Mouse (Mus musculus) heart, embryonic 13.5 days (tissue): ENCODE data around the gene Aox3. TPM values are rescaled to one million over a fixed set of nuclear protein-coding genes. Genes with fewer than 3 reads are reported as not detected.

Experiments used
- ATAC-seq: fragments of 200-750 bp; cut with Nextera tagmentation; 2 replicates; pipeline ENCODE4 v1.8.0; 2017; ENCODE audit warnings: moderate TSS enrichment; ENCODE audit not compliant: insufficient number of reproducible peaks, low FRiP score, low TSS enrichment; ENCODE audit errors: extremely low read depth
- H3K27ac ChIP-seq: fragments of 300-500 bp; sonication (generic); replicated peaks from 2 replicates; pipeline ENCODE4 v1.5.1; 2015; ENCODE audit warnings: moderate library complexity, mild to moderate bottlenecking, inconsistent platforms
- H3K27me3 ChIP-seq: fragments of 300-500 bp; sonication (generic); replicated peaks from 2 replicates; pipeline ENCODE4 v1.6.1; 2015; ENCODE audit warnings: mild to moderate bottlenecking, inconsistent platforms
- H3K36me3 ChIP-seq: fragments of 300-500 bp; sonication (generic); 2 replicates; pipeline ENCODE4 v1.6.1; 2015; ENCODE audit warnings: mild to moderate bottlenecking, inconsistent platforms
- H3K4me1 ChIP-seq: fragments of 300-500 bp; sonication (generic); 2 replicates; pipeline ENCODE4 v1.6.1; 2015; ENCODE audit warnings: inconsistent platforms
- H3K4me2 ChIP-seq: fragments of 300-500 bp; sonication (generic); 2 replicates; pipeline ENCODE4 v1.6.1; 2015; ENCODE audit warnings: inconsistent platforms, mild to moderate bottlenecking, moderate library complexity
- H3K4me3 ChIP-seq: fragments of 300-500 bp; sonication (generic); 2 replicates; pipeline ENCODE4 v1.5.1; 2015; ENCODE audit warnings: moderate library complexity, mild to moderate bottlenecking, inconsistent platforms
- H3K9ac ChIP-seq: fragments of 300-500 bp; sonication (generic); 2 replicates; pipeline ENCODE4 v1.6.1; 2015; ENCODE audit warnings: inconsistent platforms, mild to moderate bottlenecking, moderate library complexity
- H3K9me3 ChIP-seq: fragments of 300-500 bp; sonication (generic); 2 replicates; pipeline ENCODE4 v1.6.1; 2016; ENCODE audit warnings: inconsistent platforms
- WGBS: fragments of 180-500 bp; shearing (Covaris S2); methylation state at CpG from one replicate; pipeline ENCODE4 v1.1.7; 2015; ENCODE audit warnings: mixed read lengths; 5-methylcytosine and 5-hydroxymethylcytosine counted together
- polyA plus RNA-seq: library from polyadenylated mRNA; unstranded; fragments of >200 nt; fragmentation: Nextera tagmentation; extraction: Ambion mirVana; gene quantifications from 2 replicates; pipeline ENCODE4 v1.2.1, GENCODE M21; 2015

Gene Aox3
- polyA plus RNA-seq, 1 experiment from 2014 or later: 0.15 TPM

- 0 out of 2 replicates have a peak overlapping the region, but pooled peaks have one; percentile 3 for H3K9ac ChIP-seq
- H3K9me3 ChIP-seq: 0 out of 2 replicates have a peak, but pooled peaks cover 3% of the 10 kb centered on the region
- H3K27ac ChIP-seq: no peak overlapping the region
- 52% methylated on average over 10 of the region's 10 CpGs for WGBS
- ATAC-seq: no peak
- no peaks in the 10 kb centered on the region for H3K4me1 ChIP-seq
- H3K4me2 ChIP-seq: no peak overlapping the region
- no peaks in the 10 kb centered on the region for H3K36me3 ChIP-seq
- no peak overlapping the region for H3K4me3 ChIP-seq
- no peaks in the 10 kb centered on the region; the same call in 1 of the 2 replicates for H3K27me3 ChIP-seq
These were observed 31.6 kb downstream of the Aox3 start for GRCm38 (mm10) chr1:58144384-58145069.

GRCm38 (mm10) chr1:58146026-58146425 lies 33.1 kb downstream of the Aox3 start:
- Histone ChIP-seq H3K36me3 (no peaks in the 10 kb centered on the region), H3K9ac (no peak overlapping the region), H3K27ac (no peak overlapping the region), H3K4me2 (no peak overlapping the region), H3K27me3 (no peaks in the 10 kb centered on the region; the same call in 1 of the 2 replicates), H3K4me3 (no peak overlapping the region), H3K4me1 (no peaks in the 10 kb centered on the region), H3K9me3 (no peaks in the 10 kb centered on the region)
- ATAC-seq: no peak
- 80% methylated on average over 10 of the region's 10 CpGs for WGBS

GRCm38 (mm10) chr1:58147776-58148175 lies 34.8 kb downstream of the Aox3 start:
- ATAC-seq: no peak
- WGBS: 72% methylated on average over 6 of the region's 6 CpGs

GRCm38 (mm10) chr1:58152247-58152646 lies 39.3 kb downstream of the Aox3 start:
- WGBS: 53% methylated on average over 8 of the region's 8 CpGs
- ATAC-seq: no peak
- no peaks in the 10 kb centered on the region for H3K4me1 ChIP-seq
- no peak overlapping the region for H3K4me3 ChIP-seq
- H3K4me2 ChIP-seq: no peak overlapping the region
- no peaks in the 10 kb centered on the region for H3K36me3 ChIP-seq
- no peak overlapping the region for H3K27ac ChIP-seq
- no peak overlapping the region for H3K9ac ChIP-seq
- no peaks in the 10 kb centered on the region for H3K9me3 ChIP-seq
- H3K27me3 ChIP-seq: no peaks in the 10 kb centered on the region; the same call in 1 of the 2 replicates

More at GRCm38 (mm10) chr1:58147776-58148175, 34.8 kb downstream of the Aox3 start:
- Histone ChIP-seq H3K4me1 (no peaks in the 10 kb centered on the region), H3K27ac (no peak overlapping the region), H3K36me3 (no peaks in the 10 kb centered on the region), H3K9me3 (no peaks in the 10 kb centered on the region), H3K4me2 (no peak overlapping the region), H3K9ac (no peak overlapping the region), H3K4me3 (no peak overlapping the region), H3K27me3 (no peaks in the 10 kb centered on the region; the same call in 1 of the 2 replicates)

GRCm38 (mm10) chr1:58156747-58157146 lies 43.8 kb downstream of the Aox3 start:
- no peak overlapping the region for H3K27ac ChIP-seq
- no peak overlapping the region for H3K4me3 ChIP-seq
- no peaks in the 10 kb centered on the region for H3K9me3 ChIP-seq
- no peaks in the 10 kb centered on the region for H3K4me1 ChIP-seq
- no peak overlapping the region for H3K4me2 ChIP-seq
- H3K27me3 ChIP-seq: no peaks in the 10 kb centered on the region
- no peak overlapping the region for H3K9ac ChIP-seq
- H3K36me3 ChIP-seq: no peaks in the 10 kb centered on the region
- 53% methylated on average over 5 of the region's 5 CpGs for WGBS
- no peak for ATAC-seq

- Histone ChIP-seq H3K9me3 (no peaks in the 10 kb centered on the region), H3K9ac (no peak overlapping the region), H3K4me2 (no peak overlapping the region), H3K27ac (no peak overlapping the region), H3K27me3 (peaks cover 20% of the 10 kb centered on the region), H3K4me1 (no peaks in the 10 kb centered on the region), H3K36me3 (no peaks in the 10 kb centered on the region), H3K4me3 (no peak overlapping the region)
- no peak for ATAC-seq
- 64% methylated on average over 6 of the region's 6 CpGs for WGBS
These were observed 57.0 kb downstream of the Aox3 start for GRCm38 (mm10) chr1:58169893-58170292.

GRCm38 (mm10) chr1:58188514-58189175 lies 75.7 kb downstream of the Aox3 start:
- no peak overlapping the region for H3K4me3 ChIP-seq
- H3K4me1 ChIP-seq: no peaks in the 10 kb centered on the region
- H3K36me3 ChIP-seq: no peaks in the 10 kb centered on the region
- no peaks in the 10 kb centered on the region for H3K9me3 ChIP-seq
- ATAC-seq: no peak
- WGBS: 61% methylated on average over 5 of the region's 5 CpGs
- H3K4me2 ChIP-seq: no peak overlapping the region
- H3K27ac ChIP-seq: no peak overlapping the region
- H3K27me3 ChIP-seq: no peaks in the 10 kb centered on the region
- no peak overlapping the region for H3K9ac ChIP-seq

GRCm38 (mm10) chr1:58194317-58194716 lies 81.4 kb downstream of the Aox3 start:
- 82% methylated on average over 12 of the region's 12 CpGs for WGBS
- Histone ChIP-seq H3K9me3 (no peaks in the 10 kb centered on the region), H3K27ac (no peak overlapping the region), H3K4me2 (no peak overlapping the region), H3K9ac (no peak overlapping the region), H3K4me1 (peaks cover 7% of the 10 kb centered on the region), H3K27me3 (peaks cover 12% of the 10 kb centered on the region; the same call in 1 of the 2 replicates), H3K36me3 (no peaks in the 10 kb centered on the region), H3K4me3 (no peak overlapping the region)
- no peak for ATAC-seq

GRCm38 (mm10) chr1:58194988-58195387 lies 82.1 kb downstream of the Aox3 start:
- Histone ChIP-seq H3K27me3 (peaks cover 12% of the 10 kb centered on the region; the same call in 1 of the 2 replicates), H3K9me3 (no peaks in the 10 kb centered on the region), H3K4me1 (peaks cover 7% of the 10 kb centered on the region), H3K4me2 (peak overlapping the region; percentile 46), H3K4me3 (no peak overlapping the region), H3K27ac (no peak overlapping the region), H3K9ac (no peak overlapping the region), H3K36me3 (no peaks in the 10 kb centered on the region)
- 73% methylated on average over 3 of the region's 3 CpGs for WGBS
- no peak for ATAC-seq

GRCm38 (mm10) chr1:58195541-58195940 lies 82.6 kb downstream of the Aox3 start:
- peaks cover 7% of the 10 kb centered on the region for H3K4me1 ChIP-seq
- no peak for ATAC-seq
- H3K4me2 ChIP-seq: peak overlapping the region; percentile 46
- no peak overlapping the region for H3K9ac ChIP-seq
- no peak overlapping the region for H3K4me3 ChIP-seq
- WGBS: 19% methylated on average over 10 of the region's 10 CpGs
- no peaks in the 10 kb centered on the region for H3K36me3 ChIP-seq
- no peak overlapping the region for H3K27ac ChIP-seq
- H3K27me3 ChIP-seq: peaks cover 12% of the 10 kb centered on the region; the same call in 1 of the 2 replicates
- no peaks in the 10 kb centered on the region for H3K9me3 ChIP-seq

GRCm38 (mm10) chr1:58197023-58197422 lies 84.1 kb downstream of the Aox3 start:
- no peak for ATAC-seq
- Histone ChIP-seq H3K4me1 (peaks cover 7% of the 10 kb centered on the region), H3K9me3 (no peaks in the 10 kb centered on the region), H3K4me3 (no peak overlapping the region), H3K36me3 (no peaks in the 10 kb centered on the region), H3K4me2 (no peak overlapping the region), H3K27ac (no peak overlapping the region), H3K9ac (no peak overlapping the region), H3K27me3 (peaks cover 12% of the 10 kb centered on the region; the same call in 1 of the 2 replicates)
- WGBS: 79% methylated on average over 9 of the region's 9 CpGs
